Mouse (Mus musculus): ENCODE measurements around the gene Susd1. TPM values are rescaled to one million over a fixed set of nuclear protein-coding genes. Genes with fewer than 3 reads are reported as not detected.
"Not testable (repeated sequence)": the region's sequence is repeated elsewhere in the genome, so short reads cannot be mapped to it uniquely, and the experiment has no call there.

Susd1 gene
- polyA plus RNA-seq, 1 experiment from 2014 or later: 1.4 TPM

DNA sequence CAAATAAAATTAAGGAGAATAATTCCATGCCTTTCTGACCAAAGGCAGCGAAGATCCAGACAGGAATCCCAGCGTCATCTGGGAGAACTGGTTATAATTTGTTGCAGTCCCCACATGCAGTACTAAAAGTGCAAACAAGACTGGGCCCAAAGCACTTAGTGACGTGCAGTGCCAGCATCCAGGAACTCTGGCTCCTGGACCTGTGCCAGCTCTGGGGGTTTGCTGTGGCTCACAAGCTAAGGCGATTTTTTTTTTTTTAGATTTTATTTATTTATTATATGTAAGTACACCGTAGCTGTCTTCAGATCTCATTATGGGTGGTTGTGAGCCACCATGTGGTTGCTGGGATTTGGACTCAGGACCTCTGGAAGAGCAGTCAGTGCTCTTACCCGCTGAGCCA, 152.1 kb downstream of the Susd1 start:
- H3K27me3 ChIP-seq (ENCODE audit: control insufficient read depth, insufficient read depth, low read length); H3K4me2 ChIP-seq (ENCODE audit: low read depth, low read length); H3K27ac ChIP-seq (ENCODE audit: low read depth, low read length); H3K9ac ChIP-seq (replicated peaks; ENCODE audit: low read depth, low read length); H3K4me3 ChIP-seq (ENCODE audit: low read depth, low read length); H3K36me3 ChIP-seq (ENCODE audit: control insufficient read depth, insufficient read depth, low read length); H3K9me3 ChIP-seq (ENCODE audit: control insufficient read depth, low read length); H3K4me1 ChIP-seq (ENCODE audit: control insufficient read depth, insufficient read depth, low read length); ATAC-seq (ENCODE audit: low read depth): not testable (repeated sequence)
- WGBS: 78% methylated on average over 6 of the region's 6 CpGs

DNA sequence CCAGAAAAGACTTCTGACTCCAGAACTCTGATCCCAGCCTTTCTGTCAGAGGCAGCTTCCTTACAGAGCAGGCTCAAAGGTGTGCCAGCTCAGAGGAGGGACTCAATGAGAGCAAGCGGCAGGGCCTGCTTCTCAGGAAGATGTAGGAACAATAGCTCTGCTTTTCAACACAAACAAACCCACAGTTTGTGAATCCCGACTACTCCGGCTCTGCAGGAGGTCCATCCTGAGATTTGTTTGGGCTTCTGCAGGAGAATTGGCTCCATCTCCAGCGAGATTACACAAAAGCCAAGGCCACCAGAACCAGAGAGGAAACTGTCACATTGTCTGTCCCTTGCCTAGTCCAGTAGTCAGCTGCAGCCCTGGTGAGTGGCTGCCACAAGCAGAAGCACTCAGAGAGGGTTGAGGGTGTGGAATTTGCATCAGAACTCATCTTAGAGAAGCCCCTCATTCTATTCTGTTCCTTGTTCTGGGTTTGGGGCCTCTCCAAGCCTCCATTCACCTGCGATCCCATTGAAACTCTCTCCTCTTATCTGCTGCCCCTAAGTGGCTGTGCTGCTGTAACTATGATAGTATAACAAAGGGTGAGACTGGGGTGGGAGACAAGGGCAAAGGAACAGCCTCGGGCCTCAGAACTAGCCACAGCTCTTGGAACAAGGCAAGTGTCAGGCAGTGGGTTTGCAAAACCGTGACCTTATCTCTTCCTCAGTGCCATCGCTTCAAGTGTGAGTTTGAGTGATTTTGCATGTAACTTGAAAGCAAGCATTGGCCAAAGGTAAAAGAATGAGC, 155.5 kb downstream of the Susd1 start:
- H3K9ac ChIP-seq (replicated peaks; ENCODE audit: low read depth, low read length): no peak overlapping the region
- H3K4me2 ChIP-seq (ENCODE audit: low read depth, low read length): no peak overlapping the region
- no peak for ATAC-seq (ENCODE audit: low read depth)
- no peak overlapping the region for H3K27ac ChIP-seq (ENCODE audit: low read depth, low read length)
- H3K9me3 ChIP-seq (ENCODE audit: control insufficient read depth, low read length): no peaks in the 10 kb centered on the region
- no peaks in the 10 kb centered on the region for H3K4me1 ChIP-seq (ENCODE audit: control insufficient read depth, insufficient read depth, low read length)
- WGBS: 46% methylated on average over 8 of the region's 8 CpGs
- H3K4me3 ChIP-seq (ENCODE audit: low read depth, low read length): no peak overlapping the region
- H3K27me3 ChIP-seq (ENCODE audit: control insufficient read depth, insufficient read depth, low read length): no peaks in the 10 kb centered on the region
- H3K36me3 ChIP-seq (ENCODE audit: control insufficient read depth, insufficient read depth, low read length): no peaks in the 10 kb centered on the region

DNA sequence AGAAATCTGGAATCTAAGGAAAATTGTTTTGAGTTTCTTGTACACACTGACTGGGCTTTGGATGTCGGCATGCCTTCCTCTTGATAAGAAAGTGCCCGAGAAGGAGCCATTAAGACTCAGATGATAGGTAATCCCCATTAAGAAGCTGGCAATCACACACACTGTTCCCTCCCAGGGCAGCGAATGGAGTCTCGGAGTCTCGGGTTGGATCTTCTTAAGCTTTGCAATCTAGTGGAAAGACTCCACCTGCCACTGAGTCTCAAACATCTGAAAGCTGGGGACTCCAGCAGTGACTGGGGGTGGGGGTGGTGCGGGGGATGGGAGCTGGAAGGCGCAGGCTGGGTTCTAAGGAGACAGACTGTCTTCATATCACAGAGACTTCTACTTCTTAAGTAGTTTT, 156.3 kb downstream of the Susd1 start:
- Histone ChIP-seq H3K4me3 (ENCODE audit: low read depth, low read length) (no peak overlapping the region), H3K27me3 (ENCODE audit: control insufficient read depth, insufficient read depth, low read length) (no peaks in the 10 kb centered on the region), H3K9ac (replicated peaks; ENCODE audit: low read depth, low read length) (no peak overlapping the region), H3K4me2 (ENCODE audit: low read depth, low read length) (no peak overlapping the region), H3K4me1 (ENCODE audit: control insufficient read depth, insufficient read depth, low read length) (no peaks in the 10 kb centered on the region), H3K36me3 (ENCODE audit: control insufficient read depth, insufficient read depth, low read length) (no peaks in the 10 kb centered on the region), H3K9me3 (ENCODE audit: control insufficient read depth, low read length) (no peaks in the 10 kb centered on the region), H3K27ac (ENCODE audit: low read depth, low read length) (no peak overlapping the region)
- ATAC-seq (ENCODE audit: low read depth): no peak
- WGBS: 57% methylated on average over 7 of the region's 7 CpGs

DNA sequence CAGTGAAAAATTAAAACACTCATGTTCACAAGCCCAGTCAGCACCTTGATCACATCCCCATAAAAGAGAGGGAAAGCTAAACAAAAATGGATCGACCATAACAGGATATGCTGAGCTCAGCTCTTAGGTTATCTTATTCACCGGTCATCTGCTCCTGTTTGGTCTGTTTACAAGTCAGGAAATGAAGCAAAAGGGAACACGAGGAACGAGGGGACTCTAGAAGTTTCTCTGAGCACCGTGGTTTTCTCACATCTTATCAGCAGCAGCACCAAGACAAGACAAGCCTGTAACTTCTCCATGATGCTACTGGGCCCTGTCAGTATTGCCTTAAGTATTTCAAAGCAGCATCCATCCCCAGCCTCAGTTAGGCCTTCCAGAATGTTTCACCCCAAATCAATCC, 157.6 kb downstream of the Susd1 start:
- Histone ChIP-seq H3K27ac (ENCODE audit: low read depth, low read length) (no peak overlapping the region), H3K9ac (replicated peaks; ENCODE audit: low read depth, low read length) (no peak overlapping the region), H3K9me3 (ENCODE audit: control insufficient read depth, low read length) (no peaks in the 10 kb centered on the region), H3K36me3 (ENCODE audit: control insufficient read depth, insufficient read depth, low read length) (no peaks in the 10 kb centered on the region), H3K4me3 (ENCODE audit: low read depth, low read length) (no peak overlapping the region), H3K4me1 (ENCODE audit: control insufficient read depth, insufficient read depth, low read length) (no peaks in the 10 kb centered on the region), H3K4me2 (ENCODE audit: low read depth, low read length) (no peak overlapping the region), H3K27me3 (ENCODE audit: control insufficient read depth, insufficient read depth, low read length) (no peaks in the 10 kb centered on the region)
- ATAC-seq (ENCODE audit: low read depth): no peak
- WGBS: 87% methylated on average over 5 of the region's 5 CpGs

DNA sequence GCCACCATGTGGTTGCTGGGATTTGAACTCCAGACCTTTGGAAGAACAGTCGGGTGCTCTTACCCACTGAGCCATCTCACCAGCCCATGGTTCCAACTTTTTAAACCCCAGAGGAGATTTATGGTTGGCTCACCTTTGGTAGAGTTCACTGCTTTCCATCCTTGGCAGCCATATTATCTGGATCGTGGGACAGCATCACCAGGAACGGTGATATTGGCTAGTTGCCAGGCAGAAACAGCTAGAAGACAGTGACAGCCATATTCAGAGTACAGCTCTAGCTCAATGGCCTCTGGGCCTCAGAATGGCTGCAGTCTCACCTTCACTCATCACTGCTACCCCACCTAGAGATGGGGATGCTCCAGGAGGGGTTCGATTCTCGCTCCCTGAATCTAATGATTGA, 159.3 kb downstream of the Susd1 start:
- Histone ChIP-seq H3K27ac (ENCODE audit: low read depth, low read length) (no peak overlapping the region), H3K36me3 (ENCODE audit: control insufficient read depth, insufficient read depth, low read length) (no peaks in the 10 kb centered on the region), H3K4me3 (ENCODE audit: low read depth, low read length) (no peak overlapping the region), H3K9ac (replicated peaks; ENCODE audit: low read depth, low read length) (no peak overlapping the region), H3K27me3 (ENCODE audit: control insufficient read depth, insufficient read depth, low read length) (no peaks in the 10 kb centered on the region), H3K4me2 (ENCODE audit: low read depth, low read length) (no peak overlapping the region), H3K4me1 (ENCODE audit: control insufficient read depth, insufficient read depth, low read length) (no peaks in the 10 kb centered on the region), H3K9me3 (ENCODE audit: control insufficient read depth, low read length) (no peaks in the 10 kb centered on the region)
- WGBS: 78% methylated on average over 5 of the region's 5 CpGs
- ATAC-seq (ENCODE audit: low read depth): no peak

DNA sequence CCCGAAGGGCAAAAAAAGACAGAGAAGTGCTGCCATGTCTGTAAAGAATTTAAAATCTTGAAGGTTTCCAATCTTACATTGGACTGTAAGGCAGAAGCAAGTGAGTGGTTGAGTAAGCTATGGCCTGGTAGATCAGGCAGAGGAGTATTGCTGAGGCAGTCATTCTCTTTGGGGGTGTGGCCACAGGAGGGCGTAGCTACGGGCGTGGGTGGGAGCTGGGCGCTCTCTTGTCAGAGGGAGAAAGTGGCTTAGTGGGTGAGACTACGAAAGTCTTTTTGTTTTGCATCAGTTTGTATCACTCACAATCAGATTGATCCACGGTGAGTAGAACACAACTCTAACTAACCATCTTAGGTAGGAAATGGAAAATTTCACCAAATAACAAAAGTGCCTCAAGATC, 160.0 kb downstream of the Susd1 start:
- 89% methylated on average over 7 of the region's 7 CpGs for WGBS
- no peaks in the 10 kb centered on the region for H3K27me3 ChIP-seq (ENCODE audit: control insufficient read depth, insufficient read depth, low read length)
- H3K27ac ChIP-seq (ENCODE audit: low read depth, low read length): no peak overlapping the region
- no peak overlapping the region for H3K9ac ChIP-seq (replicated peaks; ENCODE audit: low read depth, low read length)
- H3K36me3 ChIP-seq (ENCODE audit: control insufficient read depth, insufficient read depth, low read length): no peaks in the 10 kb centered on the region
- H3K4me2 ChIP-seq (ENCODE audit: low read depth, low read length): no peak overlapping the region
- no peaks in the 10 kb centered on the region for H3K9me3 ChIP-seq (ENCODE audit: control insufficient read depth, low read length)
- H3K4me1 ChIP-seq (ENCODE audit: control insufficient read depth, insufficient read depth, low read length): no peaks in the 10 kb centered on the region
- no peak for ATAC-seq (ENCODE audit: low read depth)
- no peak overlapping the region for H3K4me3 ChIP-seq (ENCODE audit: low read depth, low read length)

DNA sequence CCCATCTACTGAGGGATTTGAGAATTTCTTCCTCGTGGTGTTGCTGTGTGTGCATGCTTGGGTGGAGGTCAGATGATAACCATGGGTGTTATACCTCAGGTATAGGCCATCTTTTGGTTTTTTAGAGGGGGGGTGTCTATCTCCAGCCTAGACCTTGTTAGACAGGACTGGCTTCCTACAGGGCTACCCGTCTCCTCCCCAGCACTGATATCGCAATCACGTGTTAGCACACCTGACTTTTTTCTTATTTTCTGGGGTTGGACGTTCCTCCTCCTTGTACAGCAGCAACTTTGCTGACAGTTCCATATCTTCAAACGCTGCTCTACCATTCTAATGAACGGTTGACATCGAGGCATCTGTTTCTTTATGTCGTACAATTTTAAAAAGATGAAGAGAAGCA, 160.5 kb downstream of the Susd1 start:
- WGBS: 96% methylated on average over 9 of the region's 9 CpGs
- Histone ChIP-seq H3K4me1 (ENCODE audit: control insufficient read depth, insufficient read depth, low read length) (no peaks in the 10 kb centered on the region), H3K9me3 (ENCODE audit: control insufficient read depth, low read length) (no peaks in the 10 kb centered on the region), H3K9ac (replicated peaks; ENCODE audit: low read depth, low read length) (no peak overlapping the region), H3K27ac (ENCODE audit: low read depth, low read length) (no peak overlapping the region), H3K4me3 (ENCODE audit: low read depth, low read length) (no peak overlapping the region), H3K27me3 (ENCODE audit: control insufficient read depth, insufficient read depth, low read length) (no peaks in the 10 kb centered on the region), H3K36me3 (ENCODE audit: control insufficient read depth, insufficient read depth, low read length) (no peaks in the 10 kb centered on the region), H3K4me2 (ENCODE audit: low read depth, low read length) (no peak overlapping the region)
- no peak for ATAC-seq (ENCODE audit: low read depth)

DNA sequence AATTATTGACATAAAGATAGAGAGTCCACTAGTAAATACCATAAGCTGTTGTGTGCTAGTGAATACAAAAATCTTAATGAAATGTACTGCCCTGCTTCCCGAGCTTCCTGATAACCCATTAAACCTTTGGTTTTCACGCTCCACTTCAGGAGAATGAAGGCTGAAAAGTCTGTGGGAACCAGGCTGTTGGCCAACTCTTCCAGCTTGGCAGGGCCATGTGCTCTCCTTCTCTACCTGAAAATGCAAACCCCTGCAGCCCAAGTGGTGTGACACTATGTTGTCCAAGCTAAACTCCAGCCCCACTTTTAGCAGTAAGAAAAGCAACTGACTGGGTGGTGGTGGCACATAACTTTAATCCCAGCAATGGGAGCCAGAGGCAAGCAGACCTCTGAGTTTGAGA, 162.5 kb downstream of the Susd1 start:
- no peaks in the 10 kb centered on the region for H3K36me3 ChIP-seq (ENCODE audit: control insufficient read depth, insufficient read depth, low read length)
- 72% methylated on average over 2 of the region's 2 CpGs for WGBS

DNA sequence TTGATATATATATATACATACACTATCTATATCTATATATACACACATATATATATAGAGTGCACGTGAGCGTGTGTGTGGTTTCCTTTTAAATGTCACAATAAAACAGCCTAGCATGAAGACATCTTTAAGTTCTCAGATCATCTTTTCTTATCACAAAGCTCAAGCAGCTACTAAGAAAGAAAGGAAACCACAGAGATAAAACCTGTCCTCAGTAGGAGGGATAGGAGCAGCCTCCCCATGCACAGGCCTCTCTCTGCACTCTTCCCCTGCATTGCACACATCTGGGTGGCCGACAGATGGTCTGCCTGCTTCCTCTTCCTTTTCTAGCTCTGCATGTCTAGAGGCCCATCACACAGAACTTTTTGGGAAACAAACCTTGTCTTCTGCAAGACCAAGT, 162.9 kb downstream of the Susd1 start:
- WGBS: 89% methylated on average over 3 of the region's 3 CpGs

More for the DNA sequence above, 162.5 kb downstream of the Susd1 start:
- no peaks in the 10 kb centered on the region for H3K4me1 ChIP-seq (ENCODE audit: control insufficient read depth, insufficient read depth, low read length)
- no peaks in the 10 kb centered on the region for H3K27me3 ChIP-seq (ENCODE audit: control insufficient read depth, insufficient read depth, low read length)
- no peak overlapping the region for H3K4me3 ChIP-seq (ENCODE audit: low read depth, low read length)
- no peak for ATAC-seq (ENCODE audit: low read depth)
- H3K9ac ChIP-seq (replicated peaks; ENCODE audit: low read depth, low read length): no peak overlapping the region
- H3K9me3 ChIP-seq (ENCODE audit: control insufficient read depth, low read length): no peaks in the 10 kb centered on the region
- H3K27ac ChIP-seq (ENCODE audit: low read depth, low read length): no peak overlapping the region
- no peak overlapping the region for H3K4me2 ChIP-seq (ENCODE audit: low read depth, low read length)

More for the DNA sequence above, 162.9 kb downstream of the Susd1 start:
- Histone ChIP-seq H3K27ac (ENCODE audit: low read depth, low read length) (no peak overlapping the region), H3K4me3 (ENCODE audit: low read depth, low read length) (no peak overlapping the region), H3K4me2 (ENCODE audit: low read depth, low read length) (no peak overlapping the region), H3K27me3 (ENCODE audit: control insufficient read depth, insufficient read depth, low read length) (no peaks in the 10 kb centered on the region), H3K4me1 (ENCODE audit: control insufficient read depth, insufficient read depth, low read length) (no peaks in the 10 kb centered on the region), H3K36me3 (ENCODE audit: control insufficient read depth, insufficient read depth, low read length) (no peaks in the 10 kb centered on the region), H3K9me3 (ENCODE audit: control insufficient read depth, low read length) (no peaks in the 10 kb centered on the region), H3K9ac (replicated peaks; ENCODE audit: low read depth, low read length) (no peak overlapping the region)
- ATAC-seq (ENCODE audit: low read depth): no peak

Data from neural tube, embryonic 14.5 days (tissue).